Mouse (Mus musculus): ENCODE measurements around the gene Gm40193.

- TF ChIP-seq CTCF (IDR thresholded peaks at IDR 0.05; ENCODE audit: low read depth, low read length) (no peak), EP300 (IDR thresholded peaks at IDR 0.05; ENCODE audit: insufficient read depth, low read depth, low read length) (no peak)
Measured at GRCm38 (mm10) chr11:70580921-70581320, 48.2 kb upstream of the Gm40193 start.
